Mouse (Mus musculus) erythroid progenitor cell, adult 5-6 weeks (primary cell): ENCODE measurements around the gene Col27a1. TPM values are rescaled to one million over a fixed set of nuclear protein-coding genes. Genes with fewer than 3 reads are reported as not detected.
"Not testable (repeated sequence)": the region's sequence is repeated elsewhere in the genome, so short reads cannot be mapped to it uniquely, and the experiment has no call there.

Source experiments
- ATAC-seq: replicated peaks from 2 replicates; pipeline ENCODE4 v1.8.0; 2016; ENCODE audit warnings: moderate number of reproducible peaks, mild to moderate bottlenecking, moderate TSS enrichment, inconsistent platforms; ENCODE audit not compliant: poor library complexity, low FRiP score, severe bottlenecking
- total RNA-seq, 2 experiments: library from RNA; stranded (forward) in 1 of 2; stranded (reverse) in 1 of 2; fragments of 150-400 nt in 1 of 2; fragments of 186-747, 209-891 nt in 1 of 2; gene quantifications; 2 replicates each; pipeline versions ENCODE4 v1.2.3 to v1.2.4; 2015 to 2017; ENCODE audit warnings: low replicate concordance in 2 of 2

The Col27a1 gene
- total RNA-seq, 2 experiments from 2014 or later = 0.42 TPM; not detected in 1

DNA sequence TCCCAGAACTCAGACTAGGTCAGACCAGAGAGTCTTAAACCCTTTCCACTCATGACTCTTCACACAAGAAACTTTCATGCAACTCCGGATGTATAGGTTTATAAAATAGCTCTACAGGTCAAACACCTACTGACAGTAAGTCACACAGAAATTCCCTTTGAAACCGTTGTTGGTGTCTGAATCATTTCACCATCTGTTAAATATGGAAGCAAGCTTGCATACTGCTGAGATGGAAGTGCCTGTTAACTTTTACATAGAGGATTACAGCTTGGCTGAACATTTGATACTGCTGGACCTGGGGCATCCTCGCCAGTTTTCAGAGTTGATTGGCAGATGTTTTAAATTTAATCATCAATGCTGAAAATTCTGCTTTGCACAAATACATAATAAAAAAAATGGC lies 82.5 kb downstream of the Col27a1 start:
- no peak for ATAC-seq

- ATAC-seq = no peak
Measured at GRCm38 (mm10) chr4:63296876-63297275, 83.1 kb downstream of the Col27a1 start.

GRCm38 (mm10) chr4:63298191-63298590 lies 84.4 kb downstream of the Col27a1 start:
- no peak for ATAC-seq

- no peak for ATAC-seq
Measured at GRCm38 (mm10) chr4:63302641-63303040, 88.8 kb downstream of the Col27a1 start.

DNA sequence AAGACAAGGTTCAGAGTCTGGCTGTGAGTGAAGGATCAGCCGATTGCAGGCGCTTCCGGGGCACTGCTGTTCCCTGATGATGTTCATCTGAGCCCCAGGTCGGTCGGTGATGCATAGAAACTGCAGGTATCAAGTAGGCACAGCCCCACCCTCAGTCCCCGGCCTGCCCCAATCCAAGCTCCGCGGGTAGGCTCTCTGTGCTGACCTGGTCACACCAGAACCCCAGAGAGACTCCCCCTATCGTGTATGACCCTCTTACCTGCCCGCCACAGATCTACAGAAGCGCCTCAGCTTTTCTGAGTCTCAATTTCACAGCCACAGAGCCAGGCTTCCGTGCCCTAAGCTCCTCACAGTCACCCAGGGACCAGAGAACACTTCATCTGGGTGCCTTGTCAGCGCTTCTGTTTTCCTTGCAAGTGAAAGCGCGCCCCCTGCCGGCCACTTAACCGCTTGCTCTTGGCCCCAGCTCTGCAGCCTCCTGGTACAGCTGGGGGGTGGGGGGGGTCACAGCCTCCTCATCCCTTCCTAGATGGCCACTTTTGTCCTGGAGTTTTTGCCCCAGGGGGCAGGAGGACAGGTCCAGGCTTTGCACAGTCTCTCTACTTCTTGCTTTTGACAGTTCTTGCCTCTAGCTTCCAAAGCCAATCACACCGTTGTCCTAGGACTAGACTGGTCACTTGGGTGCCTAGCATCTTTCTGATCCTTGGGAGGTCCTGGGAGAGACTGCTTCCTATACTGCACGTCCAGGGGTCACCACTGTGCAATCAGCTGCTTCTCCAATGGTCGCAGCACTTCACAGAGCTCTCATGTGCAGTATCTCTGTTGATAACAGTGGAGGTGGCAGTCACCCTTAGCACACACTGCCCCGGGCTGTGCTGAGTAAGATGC lies 93.6 kb downstream of the Col27a1 start:
- ATAC-seq = peak; percentile 42; the same call in 1 of the 2 replicates

GRCm38 (mm10) chr4:63308316-63308715 lies 94.5 kb downstream of the Col27a1 start:
- no peak for ATAC-seq

GRCm38 (mm10) chr4:63310247-63310855 lies 96.5 kb downstream of the Col27a1 start:
- no peak for ATAC-seq

GRCm38 (mm10) chr4:63311426-63311825 lies 97.6 kb downstream of the Col27a1 start:
- ATAC-seq = no peak

DNA sequence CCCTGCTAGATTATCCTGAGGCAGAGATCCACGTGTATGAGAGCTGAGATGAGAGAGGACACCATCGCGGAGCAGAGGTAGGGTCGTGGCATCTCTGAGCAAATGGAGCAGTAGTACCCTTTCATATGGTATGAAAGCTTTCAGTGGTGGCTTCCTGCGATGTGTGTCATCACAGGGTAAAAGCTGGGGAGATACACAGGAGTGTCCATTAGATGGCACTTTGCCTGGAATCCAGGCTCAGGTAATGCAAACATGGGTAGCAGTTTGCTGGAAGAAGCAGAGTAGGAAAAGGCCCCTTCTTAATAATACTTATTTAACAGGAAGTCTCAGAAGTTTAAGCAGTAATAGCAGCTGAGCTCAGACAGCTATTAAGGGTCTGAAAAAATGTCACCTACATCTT lies 100.3 kb downstream of the Col27a1 start:
- no peak for ATAC-seq

GRCm38 (mm10) chr4:63316076-63316746 lies 102.4 kb downstream of the Col27a1 start:
- ATAC-seq = no peak

GRCm38 (mm10) chr4:63319566-63319965 lies 105.8 kb downstream of the Col27a1 start:
- ATAC-seq = not testable (repeated sequence)

GRCm38 (mm10) chr4:63323275-63323815 lies 109.5 kb downstream of the Col27a1 start:
- no peak for ATAC-seq

DNA sequence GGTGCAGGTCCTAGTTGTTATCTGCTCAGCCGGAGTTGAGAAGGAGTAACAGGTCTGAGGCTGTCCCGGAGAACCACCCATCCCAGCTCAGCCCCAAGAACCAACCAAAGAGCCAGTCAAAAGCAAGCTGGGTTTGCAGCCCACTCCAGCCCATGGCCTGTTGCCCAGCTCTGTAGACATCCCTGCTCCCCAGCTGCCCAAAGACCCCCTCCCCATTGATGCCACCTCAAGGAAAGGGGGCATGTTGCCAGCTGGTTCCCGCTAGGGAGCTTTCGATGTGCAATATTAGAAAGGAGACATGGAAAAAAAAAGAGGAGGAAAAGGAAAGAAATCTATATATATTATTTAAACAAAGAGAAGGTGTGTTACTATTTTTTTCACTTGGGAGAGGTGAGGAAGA lies 119.6 kb downstream of the Col27a1 start:
- ATAC-seq = no peak

DNA sequence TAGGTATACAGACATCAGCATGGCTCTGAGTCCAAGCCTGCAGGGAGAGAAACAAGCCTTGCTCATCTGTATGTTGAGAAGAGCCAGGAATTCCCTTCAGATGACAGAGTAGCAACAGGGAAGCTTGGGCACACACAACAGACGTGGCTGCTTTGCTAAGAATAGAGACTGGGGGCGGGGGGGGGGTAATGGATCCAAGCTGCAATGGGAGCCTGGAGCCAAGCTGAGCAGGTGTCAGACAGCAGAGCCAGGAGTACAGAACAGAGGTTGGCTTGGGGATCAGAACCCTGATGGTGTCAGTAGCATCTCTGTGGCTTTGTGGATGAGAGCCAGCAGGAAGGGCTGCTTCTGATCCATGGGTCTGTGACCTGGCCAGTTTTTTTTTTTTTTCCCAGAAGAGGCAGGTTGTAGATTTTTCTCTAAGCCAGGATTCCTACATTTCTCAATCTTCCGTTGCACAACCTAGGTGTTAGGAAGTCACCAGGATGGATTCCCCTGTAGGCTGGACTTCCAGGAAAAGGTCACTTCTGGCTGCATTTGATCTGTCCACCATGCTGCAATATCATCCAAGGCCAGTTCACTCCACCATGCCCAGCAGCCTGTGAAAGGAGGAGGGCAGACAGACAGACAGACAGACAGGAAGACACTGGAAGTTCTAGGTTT lies 124.7 kb downstream of the Col27a1 start:
- no peak for ATAC-seq

DNA sequence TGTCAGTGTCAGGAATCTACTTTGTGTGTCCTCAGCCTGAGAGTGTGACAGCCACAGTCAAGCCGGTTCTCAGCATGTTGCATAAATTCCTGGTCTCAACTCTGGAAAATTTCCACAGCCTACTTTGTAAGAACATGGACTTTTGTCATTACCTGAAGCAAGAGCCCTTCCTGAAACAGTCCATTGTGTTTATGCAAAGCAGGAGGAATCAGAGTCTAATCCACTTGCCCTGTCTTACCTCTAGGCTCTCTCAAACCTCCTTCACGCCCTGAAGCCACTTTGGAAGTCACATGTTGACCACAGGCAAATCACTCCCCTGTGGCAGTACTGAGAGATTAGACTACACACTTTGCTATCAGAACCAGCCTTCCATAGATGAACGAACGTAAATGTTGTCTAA lies 128.7 kb downstream of the Col27a1 start:
- ATAC-seq = no peak

GRCm38 (mm10) chr4:63343608-63344007 lies 129.8 kb downstream of the Col27a1 start:
- ATAC-seq = no peak

GRCm38 (mm10) chr4:63344295-63344694 lies 130.5 kb downstream of the Col27a1 start, which contains the start of gene Orm1:
TSS of gene Orm1 (plus strand) at chr4:63344560.
- ATAC-seq = no peak

- ATAC-seq = no peak
Measured at GRCm38 (mm10) chr4:63345261-63345660, 131.5 kb downstream of the Col27a1 start.

- ATAC-seq = no peak
Measured at GRCm38 (mm10) chr4:63346659-63347058, 132.9 kb downstream of the Col27a1 start.

GRCm38 (mm10) chr4:63348524-63348923 lies 134.7 kb downstream of the Col27a1 start:
- ATAC-seq = no peak
